16 mouse cellular contexts compared by ENCODE assay signal in genomic region chr11:61550631-61551030, GRCm38 (mm10). TPM values are rescaled to one million over a fixed set of nuclear protein-coding genes. Genes with fewer than 3 reads are reported as not detected.
DNase-seq lines count a peak whose midpoint lies in the region; ATAC-seq and TF ChIP-seq lines count a peak whose summit lies in the region.
"Had no signal": no experiment of that assay in that cellular context is flagged by ENCODE, and none has a peak within 500 bp of the region (broad histone marks: within the 10 kb centered on the region; RNA-seq: fewer than 3 reads in every experiment).

No protein-coding gene starts in this region.

- no peak overlapping the region for H3K27ac ChIP-seq in forebrain, embryonic 14.5 days (ENCODE audit: low read depth, low read length)
- H3K27ac ChIP-seq in forebrain, embryonic 16.5 days (ENCODE audit: low read length): no peak overlapping the region
- peak overlapping the region; percentile 55 for H3K27ac ChIP-seq in left cerebral cortex, adult 2 months
- H3K27ac ChIP-seq: embryonic facial prominence, embryonic 10.5 days; embryonic facial prominence, embryonic 12.5 days; forebrain, embryonic 13.5 days had no signal

- no peaks in the 10 kb centered on the region for H3K4me1 ChIP-seq in forebrain, embryonic 14.5 days (ENCODE audit: control insufficient read depth, insufficient read depth, low read length)
- peaks cover 12% of the 10 kb centered on the region for H3K4me1 ChIP-seq in forebrain, embryonic 16.5 days (replicated peaks; ENCODE audit: control insufficient read depth, insufficient read depth, low read length)
- H3K4me1 ChIP-seq: embryonic facial prominence, embryonic 10.5 days had no signal

- no peaks in the 10 kb centered on the region for H3K27me3 ChIP-seq in forebrain, embryonic 14.5 days (replicated peaks; ENCODE audit: control insufficient read depth, insufficient read depth, low read length)
- H3K27me3 ChIP-seq in forebrain, embryonic 16.5 days (replicated peaks; ENCODE audit: control insufficient read depth, insufficient read depth, low read length): no peaks in the 10 kb centered on the region
- H3K27me3 ChIP-seq: embryonic facial prominence, embryonic 12.5 days; forebrain, embryonic 13.5 days had no signal

- intact Hi-C loops in left cerebral cortex, adult 2 months (cut with DNase I): no loop called here

- ATAC-seq in forebrain, embryonic 14.5 days: no peak
- ATAC-seq in forebrain, embryonic 16.5 days: no peak
- ATAC-seq: forebrain, embryonic 13.5 days; forebrain, postnatal 0 days had no signal

- TF ChIP-seq CTCF in left cerebral cortex, adult 2 months (IDR thresholded peaks at IDR 0.05): no peak
- TF ChIP-seq CTCF in brain, embryonic 14.5 days (IDR thresholded peaks at IDR 0.05; ENCODE audit: borderline replicate concordance, extremely low read depth, insufficient read depth, insufficient read length): no peak

- DNase-seq in cerebellum, adult 9-11 months: peak; percentile 63
- DNase-seq in cerebellum, adult 11-12 months: no peak
- peak; percentile 2 for DNase-seq in forebrain, embryonic 14.5 days (ENCODE audit: low spot score)
- no peak for DNase-seq in left cerebral cortex, adult 2 months (ENCODE audit: extremely low spot score in 1 of 2, low spot score in 2 of 2)
- DNase-seq in left cerebral cortex, adult 8-10 months (ENCODE audit: low spot score in 2 of 2): no peak
- DNase-seq in brain, embryonic 14.5 days (ENCODE audit: low read depth): peak; percentile 9
- DNase-seq in right cerebral cortex, adult 18-20 months: no peak
- DNase-seq: adrenal gland, adult 2 months; adrenal gland, postnatal 10 days; adrenal gland, postnatal 36 days; cerebellum, adult 9-10 months; forebrain, postnatal 0 days had no signal

- H3K9ac ChIP-seq in forebrain, embryonic 14.5 days (ENCODE audit: low read length): no peak overlapping the region
- H3K9ac ChIP-seq in forebrain, embryonic 16.5 days (replicated peaks; ENCODE audit: low read depth, low read length): no peak overlapping the region
- H3K9ac ChIP-seq: embryonic facial prominence, embryonic 12.5 days; forebrain, embryonic 13.5 days; forebrain, postnatal 0 days had no signal

- H3K4me2 ChIP-seq in forebrain, embryonic 14.5 days (ENCODE audit: low read length): no peak overlapping the region
- no peak overlapping the region for H3K4me2 ChIP-seq in forebrain, embryonic 16.5 days (ENCODE audit: low read length)
- H3K4me2 ChIP-seq: embryonic facial prominence, embryonic 12.5 days; forebrain, embryonic 13.5 days had no signal

- no peak for TF ChIP-seq POLR2A in brain, embryonic 14.5 days (IDR thresholded peaks at IDR 0.05; ENCODE audit: borderline replicate concordance, extremely low read depth, insufficient read depth, insufficient read length, poor library complexity, severe bottlenecking)

- no peak overlapping the region for H3K4me3 ChIP-seq in forebrain, embryonic 14.5 days (ENCODE audit: low read depth, low read length)
- no peak overlapping the region for H3K4me3 ChIP-seq in forebrain, embryonic 16.5 days (replicated peaks; ENCODE audit: low read length)
- H3K4me3 ChIP-seq in left cerebral cortex, adult 2 months: no peak overlapping the region
- H3K4me3 ChIP-seq: embryonic facial prominence, embryonic 10.5 days; embryonic facial prominence, embryonic 12.5 days; forebrain, embryonic 13.5 days had no signal

- peaks cover 11% of the 10 kb centered on the region for H3K36me3 ChIP-seq in forebrain, embryonic 14.5 days (ENCODE audit: control insufficient read depth, insufficient read depth, low read length)
- H3K36me3 ChIP-seq in forebrain, embryonic 16.5 days (ENCODE audit: control insufficient read depth, insufficient read depth): no peaks in the 10 kb centered on the region

- no peaks in the 10 kb centered on the region for H3K9me3 ChIP-seq in forebrain, embryonic 14.5 days (replicated peaks; ENCODE audit: control insufficient read depth, low read length)
- H3K9me3 ChIP-seq in forebrain, embryonic 16.5 days (ENCODE audit: control insufficient read depth, low read length): no peaks in the 10 kb centered on the region
- H3K9me3 ChIP-seq: embryonic facial prominence, embryonic 10.5 days; embryonic facial prominence, embryonic 12.5 days; forebrain, embryonic 13.5 days had no signal

RNA-seq across cellular contexts. Expression of gene Epn2, which starts 28.9 kb away (rescaled TPM):
- polyA plus RNA-seq in forebrain, embryonic 14.5 days (2014; fragmentation: Nextera tagmentation; extraction: Ambion mirVana): 54.3 and 72.2 TPM in 2 replicates
- polyA plus RNA-seq in forebrain, embryonic 16.5 days (2015; fragmentation: Nextera tagmentation; extraction: Ambion mirVana): 74.6 and 92.8 TPM in 2 replicates
- 100 to 1,000 TPM; 113 TPM for total RNA-seq in left cerebral cortex, adult 2 months (2021)
- total RNA-seq in left cerebral cortex, adult 8-10 months (2022): 100 to 1,000 TPM; 101 to 118 (median 107) TPM
- polyA plus RNA-seq in brain, embryonic 14.5 days (2012; rRNA removed): 66.2 and 69.1 TPM in 2 replicates

RNA-seq across cellular contexts. Expression of gene B9d1, which starts 45.7 kb away (rescaled TPM):
- 38.9 and 55.5 TPM in 2 replicates for polyA plus RNA-seq in forebrain, embryonic 14.5 days (2014; fragmentation: Nextera tagmentation; extraction: Ambion mirVana)
- 32.6 and 36.1 TPM in 2 replicates for polyA plus RNA-seq in forebrain, embryonic 16.5 days (2015; fragmentation: Nextera tagmentation; extraction: Ambion mirVana)
- total RNA-seq in left cerebral cortex, adult 2 months (2021): 10 to 100 TPM; 39.1 to 43.8 TPM
- total RNA-seq in left cerebral cortex, adult 8-10 months (2022): 10 to 100 TPM; 46.9 to 57.8 (median 47.2) TPM
- 42.6 and 60.3 TPM in 2 replicates for polyA plus RNA-seq in brain, embryonic 14.5 days (2012; rRNA removed)

RNA-seq across cellular contexts. Expression of gene Mapk7, which starts 56.4 kb away (rescaled TPM):
- polyA plus RNA-seq in forebrain, embryonic 14.5 days (2014; fragmentation: Nextera tagmentation; extraction: Ambion mirVana): 59.0 and 75.8 TPM in 2 replicates
- 111 and 118 TPM in 2 replicates for polyA plus RNA-seq in forebrain, embryonic 16.5 days (2015; fragmentation: Nextera tagmentation; extraction: Ambion mirVana)
- 10 to 100 TPM; 19.8 to 20.3 TPM for total RNA-seq in left cerebral cortex, adult 2 months (2021)
- total RNA-seq in left cerebral cortex, adult 8-10 months (2022): 10 to 100 TPM; 19.5 to 22.4 (median 21.0) TPM
- 108 and 140 TPM in 2 replicates for polyA plus RNA-seq in brain, embryonic 14.5 days (2012; rRNA removed)

Comparison
In these comparisons a context has a peak if more than half of its experiments do, and no peak if none do; other contexts are left out.
1. DNase-seq: peak in cerebellum, adult 9-11 months (single experiment), forebrain, embryonic 14.5 days (single experiment) and brain, embryonic 14.5 days (single experiment); none in cerebellum, adult 11-12 months (single experiment), left cerebral cortex, adult 2 months (0 of 2), left cerebral cortex, adult 8-10 months (0 of 2) and right cerebral cortex, adult 18-20 months (single experiment).